Mouse (Mus musculus) stomach, embryonic 16.5 days (tissue): ENCODE data around the gene Tmem255b. TPM values are rescaled to one million over a fixed set of nuclear protein-coding genes. Genes with fewer than 3 reads are reported as not detected.

Experiments used
- ATAC-seq: fragments of 200-750 bp; cut with Nextera tagmentation; 2 replicates; pipeline ENCODE4 v1.8.0; 2017; ENCODE audit warnings: moderate number of reproducible peaks, moderate TSS enrichment; ENCODE audit not compliant: insufficient read depth, low FRiP score
- H3K27ac ChIP-seq: fragments of 300-500 bp; sonication (generic); 2 replicates; pipeline ENCODE4 v1.5.1; 2014; ENCODE audit warnings: low read length
- H3K27me3 ChIP-seq: fragments of 300-500 bp; sonication (generic); 2 replicates; pipeline ENCODE4 v1.6.1; 2014; ENCODE audit warnings: low read length, control low read depth, mixed read lengths; ENCODE audit not compliant: control insufficient read depth, insufficient read depth
- H3K36me3 ChIP-seq: fragments of 300-500 bp; sonication (generic); 2 replicates; pipeline ENCODE4 v1.6.1; 2014; ENCODE audit warnings: low read length; ENCODE audit not compliant: control insufficient read depth, insufficient read depth
- H3K4me1 ChIP-seq: fragments of 300-500 bp; sonication (generic); 2 replicates; pipeline ENCODE4 v1.6.1; 2014; ENCODE audit warnings: low read length, control low read depth, mixed read lengths; ENCODE audit not compliant: control insufficient read depth, insufficient read depth
- H3K4me2 ChIP-seq: fragments of 300-500 bp; sonication (generic); 2 replicates; pipeline ENCODE4 v1.6.1; 2014; ENCODE audit warnings: low read depth, low read length, mixed read lengths
- H3K4me3 ChIP-seq: fragments of 300-500 bp; sonication (generic); replicated peaks from 2 replicates; pipeline ENCODE4 v1.5.1; 2014; ENCODE audit warnings: mild to moderate bottlenecking, low read length
- H3K9ac ChIP-seq: fragments of 300-500 bp; sonication (generic); 2 replicates; pipeline ENCODE4 v1.6.1; 2014; ENCODE audit warnings: low read length
- H3K9me3 ChIP-seq: fragments of 300-500 bp; sonication (generic); replicated peaks from 2 replicates; pipeline ENCODE4 v1.6.1; 2016; ENCODE audit warnings: low read length, control low read depth; ENCODE audit not compliant: control insufficient read depth
- WGBS: fragments of 180-500 bp; shearing (Covaris S2); extraction: QIAGEN DNeasy Blood & Tissue Kit; methylation state at CpG from one replicate; pipeline ENCODE4 v1.1.7; 2014; 5-methylcytosine and 5-hydroxymethylcytosine counted together
- polyA plus RNA-seq: library from polyadenylated mRNA; unstranded; fragments of >200 nt; fragmentation: Nextera tagmentation; extraction: Ambion mirVana; gene quantifications from 2 replicates; pipeline ENCODE4 v1.2.1, GENCODE M21; 2015

The Tmem255b gene
- polyA plus RNA-seq, 1 experiment from 2014 or later: 4.3 TPM

- Histone ChIP-seq H3K4me2 (peak overlapping the region; percentile 79), H3K27me3 (no peaks in the 10 kb centered on the region), H3K9ac (peak overlapping the region; percentile 7; the same call in 1 of the 2 replicates), H3K27ac (peak overlapping the region; percentile 64), H3K4me3 (no peak overlapping the region; the same call in 1 of the 2 replicates), H3K36me3 (no peaks in the 10 kb centered on the region), H3K9me3 (no peaks in the 10 kb centered on the region), H3K4me1 (peaks cover 26% of the 10 kb centered on the region)
- 82% methylated on average over 14 of the region's 14 CpGs for WGBS
- ATAC-seq: no peak
Measured at GRCm38 (mm10) chr8:13491491-13492010, 56.6 kb downstream of the Tmem255b start.

- H3K4me3 ChIP-seq: peak overlapping the region; percentile 79
- no peaks in the 10 kb centered on the region for H3K27me3 ChIP-seq
- peak; percentile 69 for ATAC-seq
- peaks cover 26% of the 10 kb centered on the region for H3K4me1 ChIP-seq
- H3K36me3 ChIP-seq: no peaks in the 10 kb centered on the region
- H3K9me3 ChIP-seq: no peaks in the 10 kb centered on the region
- H3K4me2 ChIP-seq: peak overlapping the region; percentile 79
- H3K9ac ChIP-seq: peak overlapping the region; percentile 2; the same call in 1 of the 2 replicates
- H3K27ac ChIP-seq: peak overlapping the region; percentile 77
- WGBS: 49% methylated on average over 9 of the region's 9 CpGs
Measured at GRCm38 (mm10) chr8:13492198-13492995, 57.4 kb downstream of the Tmem255b start.

DNA sequence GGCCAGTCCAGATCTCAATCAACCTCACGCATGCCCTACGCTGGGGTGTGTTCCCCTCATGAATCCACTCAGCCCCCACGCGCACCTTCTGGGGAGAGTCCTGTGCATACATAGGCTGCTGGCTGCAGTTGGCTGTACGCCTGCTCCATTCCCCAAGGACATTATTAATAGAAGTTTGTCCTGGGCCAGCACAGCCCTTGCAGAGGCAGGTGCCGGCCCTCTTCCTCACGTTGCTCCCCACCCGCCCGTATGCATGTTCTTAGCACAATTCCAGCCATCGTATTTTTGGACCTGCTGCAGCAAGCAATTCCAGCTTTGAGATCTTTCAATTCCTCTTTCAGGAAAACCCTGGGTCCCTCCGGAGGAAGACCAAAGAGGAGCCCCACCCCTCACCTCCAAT is 58.0 kb downstream of the Tmem255b start:
- Histone ChIP-seq H3K27ac (peak overlapping the region; percentile 77), H3K4me1 (peaks cover 26% of the 10 kb centered on the region), H3K27me3 (no peaks in the 10 kb centered on the region), H3K9ac (peak overlapping the region; percentile 87), H3K9me3 (no peaks in the 10 kb centered on the region), H3K4me3 (peak overlapping the region; percentile 79), H3K36me3 (no peaks in the 10 kb centered on the region), H3K4me2 (peak overlapping the region; percentile 79)
- ATAC-seq: peak; percentile 19; the same call in 1 of the 2 replicates
- WGBS: 35% methylated on average over 11 of the region's 11 CpGs

GRCm38 (mm10) chr8:13493858-13494631 is 59.1 kb downstream of the Tmem255b start, which contains the start of gene Gas6:
Gene Gas6, minus strand, starts transcription at chr8:13494490.
- Histone ChIP-seq H3K27me3 (no peaks in the 10 kb centered on the region), H3K9me3 (no peaks in the 10 kb centered on the region), H3K9ac (peak within 1 kb of the TSS; percentile 87), H3K36me3 (no peaks in the 10 kb centered on the region), H3K4me2 (peak within 1 kb of the TSS; percentile 79), H3K4me1 (peaks cover 26% of the 10 kb centered on the region), H3K4me3 (peak within 1 kb of the TSS; percentile 79), H3K27ac (peak within 1 kb of the TSS; percentile 77)
- 3% methylated on average over 64 of the region's 64 CpGs for WGBS
- peak; percentile 69 for ATAC-seq

DNA sequence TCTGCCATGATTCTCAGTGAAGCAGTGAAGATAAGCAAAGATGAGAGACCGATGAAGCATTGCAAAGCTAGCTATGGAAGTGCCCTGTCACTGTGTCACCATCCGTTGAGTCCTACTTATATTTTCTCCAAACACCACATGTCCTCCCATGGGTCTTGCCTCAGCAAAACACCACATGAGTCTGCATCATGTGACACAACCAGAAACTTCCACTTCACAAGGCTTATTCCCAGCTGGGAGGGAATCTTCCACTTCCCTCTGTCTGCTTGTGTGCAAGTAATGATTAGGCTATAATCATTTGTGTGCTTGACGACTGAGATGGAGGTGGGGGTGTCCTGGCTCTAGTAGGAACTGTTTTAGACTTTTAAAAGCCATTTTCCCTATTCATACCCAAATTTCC is 66.2 kb downstream of the Tmem255b start:
- Histone ChIP-seq H3K9me3 (no peaks in the 10 kb centered on the region; the same call in 1 of the 2 replicates), H3K27me3 (no peaks in the 10 kb centered on the region), H3K9ac (no peak overlapping the region), H3K4me3 (no peak overlapping the region), H3K4me2 (no peak overlapping the region), H3K4me1 (peaks cover 9% of the 10 kb centered on the region; the same call in 1 of the 2 replicates), H3K27ac (no peak overlapping the region), H3K36me3 (no peaks in the 10 kb centered on the region)
- no peak for ATAC-seq
- WGBS: 73% methylated on average over 3 of the region's 3 CpGs

DNA sequence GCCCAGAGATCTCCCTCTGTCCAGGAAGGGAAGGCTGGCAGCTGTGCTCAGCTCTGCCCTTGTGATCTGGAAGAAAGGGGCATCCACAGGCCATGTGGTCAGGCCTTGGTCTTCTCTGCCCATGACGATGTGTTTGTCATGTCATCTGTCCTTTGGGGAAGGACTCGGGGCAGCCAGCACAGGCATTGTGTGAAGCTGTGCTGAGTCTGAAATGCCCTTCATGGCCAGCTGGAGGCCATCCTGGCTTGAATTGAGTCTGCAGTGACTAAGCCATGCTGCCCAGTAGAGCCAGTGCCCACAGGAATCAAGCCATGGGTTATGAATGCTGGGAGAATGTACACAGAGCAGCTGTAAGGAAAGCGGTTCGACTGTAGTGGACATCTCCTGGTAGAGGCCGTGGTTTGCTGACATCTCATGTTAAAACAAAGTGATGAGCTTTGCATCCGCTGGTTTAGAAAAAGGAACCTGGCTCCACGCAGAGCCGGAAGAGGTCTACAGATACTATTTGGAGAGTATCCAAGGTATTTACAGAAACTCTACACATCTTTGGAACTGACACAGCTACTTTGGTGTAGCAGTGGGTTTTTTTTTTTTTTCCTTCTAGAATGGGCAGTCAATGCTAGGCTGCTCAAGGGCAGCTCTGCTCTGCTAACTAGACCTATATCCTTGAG is 69.1 kb downstream of the Tmem255b start:
- ATAC-seq: no peak
- Histone ChIP-seq H3K4me2 (no peak overlapping the region), H3K27me3 (no peaks in the 10 kb centered on the region), H3K4me3 (no peak overlapping the region), H3K9me3 (no peaks in the 10 kb centered on the region; the same call in 1 of the 2 replicates), H3K27ac (peak overlapping the region; percentile 67), H3K36me3 (no peaks in the 10 kb centered on the region), H3K9ac (no peak overlapping the region), H3K4me1 (peaks cover 24% of the 10 kb centered on the region)
- WGBS: 72% methylated on average over 8 of the region's 8 CpGs

- H3K4me2 ChIP-seq: 0 out of 2 replicates have a peak overlapping the region, but pooled peaks have one; percentile 3
- H3K27ac ChIP-seq: peak overlapping the region; percentile 67
Measured at GRCm38 (mm10) chr8:13504894-13505674, 70.1 kb downstream of the Tmem255b start.

DNA sequence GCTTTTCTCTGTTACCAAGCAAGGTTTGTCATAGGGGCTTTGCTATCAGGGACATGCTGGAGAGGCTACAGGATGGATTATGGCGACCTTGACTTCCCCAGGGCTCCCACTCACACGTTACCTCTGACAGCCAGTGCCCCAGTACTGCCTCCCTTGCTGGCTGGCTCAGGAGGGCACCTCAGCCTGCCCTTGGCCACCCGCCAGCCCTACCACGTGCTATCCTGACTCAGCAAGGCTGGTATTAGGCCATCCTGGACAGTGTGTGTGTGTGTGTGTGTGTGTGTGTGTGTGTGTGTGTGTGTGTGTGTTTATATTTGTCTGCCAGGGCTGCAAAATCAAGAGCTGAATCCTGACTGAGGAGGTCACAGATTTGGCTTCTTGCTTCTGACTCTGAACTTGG is 71.9 kb downstream of the Tmem255b start:
- Histone ChIP-seq H3K9ac (no peak overlapping the region), H3K4me2 (no peak overlapping the region), H3K9me3 (no peaks in the 10 kb centered on the region), H3K4me1 (peaks cover 24% of the 10 kb centered on the region), H3K36me3 (no peaks in the 10 kb centered on the region), H3K27ac (peak overlapping the region; percentile 67), H3K4me3 (no peak overlapping the region), H3K27me3 (no peaks in the 10 kb centered on the region)
- ATAC-seq: peak; percentile 81
- WGBS: 19% methylated on average over 4 of the region's 4 CpGs

More at GRCm38 (mm10) chr8:13504894-13505674, 70.1 kb downstream of the Tmem255b start:
- no peaks in the 10 kb centered on the region for H3K36me3 ChIP-seq
- no peak overlapping the region for H3K4me3 ChIP-seq
- no peaks in the 10 kb centered on the region; the same call in 1 of the 2 replicates for H3K9me3 ChIP-seq
- H3K4me1 ChIP-seq: peaks cover 24% of the 10 kb centered on the region
- H3K27me3 ChIP-seq: no peaks in the 10 kb centered on the region
- H3K9ac ChIP-seq: no peak overlapping the region
- ATAC-seq: no peak
